Mouse (Mus musculus): ENCODE results near the gene Olfr11. TPM values are rescaled to one million over a fixed set of nuclear protein-coding genes. Genes with fewer than 3 reads are reported as not detected.

Olfr11 gene
- not detected in 2 replicates for polyA plus RNA-seq (2014; fragmentation: Nextera tagmentation; extraction: Ambion mirVana)

DNA sequence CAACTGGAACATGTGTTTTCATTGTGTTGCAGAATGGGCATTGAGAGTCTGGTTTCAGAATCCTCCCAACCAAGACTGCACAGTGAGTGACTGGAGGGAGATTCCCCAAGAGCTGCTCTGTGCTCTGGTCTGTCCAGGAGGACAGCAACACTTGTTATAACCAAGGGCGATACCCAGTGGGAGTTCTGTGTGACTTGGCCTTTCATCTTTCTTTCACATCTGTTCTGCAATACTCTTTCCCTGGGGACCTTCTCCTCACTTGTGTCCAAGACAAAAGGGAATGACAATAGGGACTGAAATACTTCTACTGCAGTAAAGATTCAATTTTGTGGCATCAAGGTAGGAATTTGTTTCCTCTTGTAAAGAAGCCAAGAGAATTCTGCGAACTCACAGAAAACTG lies at the start of gene Olfr11:
Gene Olfr11, minus strand, starts transcription at position 101 of the 400 bp plus-strand sequence.
- ATAC-seq (ENCODE audit: insufficient read depth), result no peak
- H3K9me3 ChIP-seq (ENCODE audit: low read depth, low read length), result no peaks in the 10 kb centered on the region
- DNase-seq, result no peak
- no peak for TF ChIP-seq CTCF (IDR thresholded peaks at IDR 0.05; ENCODE audit: low read depth)
- H3K9ac ChIP-seq, result no peak within 1 kb of the TSS
- WGBS, result 86% methylated on average over 2 of the region's 2 CpGs
- no peaks in the 10 kb centered on the region for H3K36me3 ChIP-seq (ENCODE audit: insufficient read depth)
- H3K4me1 ChIP-seq (ENCODE audit: insufficient read depth), result no peaks in the 10 kb centered on the region
- H3K4me2 ChIP-seq, result no peak within 1 kb of the TSS
- H3K27me3 ChIP-seq (ENCODE audit: insufficient read depth, low read length), result no peaks in the 10 kb centered on the region
- no peak within 1 kb of the TSS for H3K27ac ChIP-seq (ENCODE audit: low read depth)
- H3K4me3 ChIP-seq (ENCODE audit: low read depth, low read length), result no peak within 1 kb of the TSS

DNA sequence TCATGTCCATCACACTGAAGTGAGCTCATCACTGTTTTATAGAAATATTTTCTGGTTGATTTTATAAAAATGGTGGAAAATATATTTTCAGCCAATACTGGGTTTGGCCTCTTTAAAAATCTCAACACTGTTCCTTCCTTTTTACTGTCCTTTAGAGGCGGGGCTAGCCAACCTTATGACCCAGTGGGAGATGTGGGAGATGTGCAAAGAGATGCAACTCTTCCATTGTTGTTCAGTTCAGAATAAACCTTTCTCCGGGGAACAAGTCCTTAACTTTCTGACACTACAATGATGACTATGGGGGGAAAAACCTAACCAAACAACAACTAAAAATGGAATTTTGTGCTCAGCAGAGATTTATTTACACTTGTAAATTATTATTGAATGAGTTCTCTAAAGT lies 35.0 kb upstream of the Olfr11 start, which contains the start of gene Olfr1360:
Gene Olfr1360, minus strand, starts transcription at position 101 of the 400 bp plus-strand sequence.
- no peak for TF ChIP-seq CTCF (IDR thresholded peaks at IDR 0.05; ENCODE audit: low read depth)
- no peak within 1 kb of the TSS for H3K4me2 ChIP-seq
- no peaks in the 10 kb centered on the region for H3K4me1 ChIP-seq (ENCODE audit: insufficient read depth)

DNA sequence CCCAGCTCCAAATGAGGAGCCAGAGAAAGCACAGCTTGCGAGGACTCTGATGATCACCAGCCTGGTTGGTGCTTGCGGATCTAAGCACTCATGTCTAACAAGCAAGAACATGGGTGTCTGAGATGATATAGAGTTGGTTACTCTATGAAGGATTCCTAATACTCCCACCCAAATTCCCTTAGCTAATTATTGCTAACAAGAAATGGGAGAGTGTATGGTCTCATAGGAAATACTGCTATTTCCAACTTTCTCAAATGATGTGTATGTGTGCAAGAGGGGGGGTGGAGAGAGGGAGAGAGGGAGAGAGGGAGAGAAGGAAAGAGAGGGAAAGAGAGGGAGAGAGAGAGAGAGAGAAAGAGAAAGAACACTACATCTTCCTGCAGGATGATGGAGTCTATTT lies 21.0 kb upstream of the Olfr11 start, which contains the start of gene Olfr1361:
Gene Olfr1361, minus strand, starts transcription at position 101 of the 400 bp plus-strand sequence.
- no peak within 1 kb of the TSS for H3K4me2 ChIP-seq
- H3K27ac ChIP-seq (ENCODE audit: low read depth), result no peak within 1 kb of the TSS
- no peak for TF ChIP-seq CTCF (IDR thresholded peaks at IDR 0.05; ENCODE audit: low read depth)
- no peaks in the 10 kb centered on the region for H3K36me3 ChIP-seq (ENCODE audit: insufficient read depth)
- no peaks in the 10 kb centered on the region for H3K9me3 ChIP-seq (ENCODE audit: low read depth, low read length)
- 47% methylated on average over 2 of the region's 2 CpGs for WGBS
- H3K4me3 ChIP-seq (ENCODE audit: low read depth, low read length), result no peak within 1 kb of the TSS
- no peaks in the 10 kb centered on the region for H3K27me3 ChIP-seq (ENCODE audit: insufficient read depth, low read length)
- ATAC-seq (ENCODE audit: insufficient read depth) (no peak), DNase-seq (no peak)
- H3K9ac ChIP-seq, result no peak within 1 kb of the TSS
- H3K4me1 ChIP-seq (ENCODE audit: insufficient read depth), result no peaks in the 10 kb centered on the region

More for the DNA sequence above, 35.0 kb upstream of the Olfr11 start, which contains the start of gene Olfr1360:
- H3K27me3 ChIP-seq (ENCODE audit: insufficient read depth, low read length), result no peaks in the 10 kb centered on the region
- no peak within 1 kb of the TSS for H3K9ac ChIP-seq
- H3K36me3 ChIP-seq (ENCODE audit: insufficient read depth), result no peaks in the 10 kb centered on the region
- no peaks in the 10 kb centered on the region for H3K9me3 ChIP-seq (ENCODE audit: low read depth, low read length)
- WGBS, result 68% methylated on average over 2 of the region's 2 CpGs
- no peak within 1 kb of the TSS for H3K4me3 ChIP-seq (ENCODE audit: low read depth, low read length)
- no peak within 1 kb of the TSS for H3K27ac ChIP-seq (ENCODE audit: low read depth)
- no peak for DNase-seq
- ATAC-seq (ENCODE audit: insufficient read depth), result no peak

DNA sequence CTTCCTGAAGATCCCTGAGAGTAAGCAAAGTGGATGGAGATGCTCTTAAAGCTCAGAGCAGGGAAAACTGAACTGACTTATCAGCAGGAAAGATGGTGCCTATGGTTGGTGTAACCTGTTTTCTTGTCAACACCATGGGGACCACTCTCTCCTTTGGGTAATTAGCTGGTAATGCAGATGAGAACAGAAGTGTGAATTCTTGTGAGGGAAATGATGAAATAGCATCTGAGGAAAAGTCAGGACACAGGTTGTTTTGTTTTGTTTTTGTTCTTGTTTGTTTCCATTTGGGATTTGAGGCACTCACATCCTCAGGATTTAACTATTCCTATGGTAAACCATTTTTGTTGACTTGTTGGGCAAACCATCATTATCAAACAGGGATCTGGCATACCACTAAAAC lies 28.4 kb downstream of the Olfr11 start, which contains the start of gene Olfr1362:
Gene Olfr1362, minus strand, starts transcription at position 101 of the 400 bp plus-strand sequence.
- ATAC-seq (ENCODE audit: insufficient read depth), result no peak
- Histone ChIP-seq H3K4me1 (ENCODE audit: insufficient read depth) (no peaks in the 10 kb centered on the region), H3K27me3 (ENCODE audit: insufficient read depth, low read length) (no peaks in the 10 kb centered on the region), H3K36me3 (ENCODE audit: insufficient read depth) (no peaks in the 10 kb centered on the region), H3K9ac (no peak within 1 kb of the TSS), H3K27ac (ENCODE audit: low read depth) (no peak within 1 kb of the TSS), H3K9me3 (ENCODE audit: low read depth, low read length) (no peaks in the 10 kb centered on the region), H3K4me3 (ENCODE audit: low read depth, low read length) (no peak within 1 kb of the TSS), H3K4me2 (no peak within 1 kb of the TSS)
- TF ChIP-seq CTCF (IDR thresholded peaks at IDR 0.05; ENCODE audit: low read depth), result no peak
- no peak for DNase-seq

DNA sequence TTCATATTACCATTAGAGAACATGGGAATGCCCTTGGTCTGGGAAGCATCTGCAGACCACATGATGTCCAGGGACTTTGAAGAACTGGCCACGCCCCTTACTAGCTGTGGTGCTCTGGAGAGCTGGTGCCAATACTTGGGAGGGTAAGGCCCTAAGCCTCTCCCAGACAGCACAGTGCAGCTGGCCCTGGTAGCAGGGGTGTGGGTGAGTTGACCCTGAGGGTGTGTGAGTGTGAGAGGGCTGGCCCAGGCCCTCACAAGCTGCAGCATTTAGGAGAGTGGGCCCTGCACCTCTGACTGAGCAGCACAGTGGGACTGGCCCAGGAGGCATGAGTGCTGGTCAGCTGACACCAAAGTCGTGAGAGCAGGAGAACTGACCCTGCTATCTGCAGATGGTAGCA lies 50.7 kb downstream of the Olfr11 start:
- Histone ChIP-seq H3K27me3 (ENCODE audit: insufficient read depth, low read length) (no peaks in the 10 kb centered on the region), H3K36me3 (ENCODE audit: insufficient read depth) (no peaks in the 10 kb centered on the region), H3K4me3 (ENCODE audit: low read depth, low read length) (no peak overlapping the region), H3K9me3 (ENCODE audit: low read depth, low read length) (peaks cover 3% of the 10 kb centered on the region; the same call in 1 of the 2 replicates), H3K9ac (no peak overlapping the region), H3K4me1 (ENCODE audit: insufficient read depth) (no peaks in the 10 kb centered on the region), H3K27ac (ENCODE audit: low read depth) (no peak overlapping the region), H3K4me2 (no peak overlapping the region)
- DNase-seq (no peak), ATAC-seq (ENCODE audit: insufficient read depth) (no peak)
- no peak for TF ChIP-seq CTCF (IDR thresholded peaks at IDR 0.05; ENCODE audit: low read depth)
- 57% methylated on average over 2 of the region's 2 CpGs for WGBS

Other genes with a start within 250 kb of the Olfr11 start
- 73.2 and 78.0 TPM in 2 replicates for gene Zkscan3, start 239.8 kb downstream of the Olfr11 start, polyA plus RNA-seq (2014; fragmentation: Nextera tagmentation; extraction: Ambion mirVana)
- gene Pgbd1, start 201.5 kb downstream of the Olfr11 start, polyA plus RNA-seq (2014; fragmentation: Nextera tagmentation; extraction: Ambion mirVana), result 2.3 and 2.6 TPM in 2 replicates
- 26.6 and 27.6 TPM in 2 replicates for gene Zscan26, start 188.8 kb downstream of the Olfr11 start, polyA plus RNA-seq (2014; fragmentation: Nextera tagmentation; extraction: Ambion mirVana)
- gene Nkapl, start 174.0 kb downstream of the Olfr11 start, polyA plus RNA-seq (2014; fragmentation: Nextera tagmentation; extraction: Ambion mirVana), result 3.1 and 3.4 TPM in 2 replicates
- 3.4 and 3.5 TPM in 2 replicates for gene Zkscan4, start 163.6 kb downstream of the Olfr11 start, polyA plus RNA-seq (2014; fragmentation: Nextera tagmentation; extraction: Ambion mirVana)
- gene Gm10065, start 163.1 kb downstream of the Olfr11 start, polyA plus RNA-seq (2014; fragmentation: Nextera tagmentation; extraction: Ambion mirVana), result not detected in 2 replicates
- gene AK157302, start 147.3 kb downstream of the Olfr11 start, polyA plus RNA-seq (2014; fragmentation: Nextera tagmentation; extraction: Ambion mirVana), result 0.74 and 0.96 TPM in 2 replicates
- 6.6 and 7.6 TPM in 2 replicates for gene Gm11273, start 141.1 kb downstream of the Olfr11 start, polyA plus RNA-seq (2014; fragmentation: Nextera tagmentation; extraction: Ambion mirVana)
- 10.1 and 10.5 TPM in 2 replicates for gene Zkscan8, start 111.4 kb downstream of the Olfr11 start, polyA plus RNA-seq (2014; fragmentation: Nextera tagmentation; extraction: Ambion mirVana)
- 0.14 and 0.41 TPM in 2 replicates for gene Olfr1366, start 99.7 kb downstream of the Olfr11 start, polyA plus RNA-seq (2014; fragmentation: Nextera tagmentation; extraction: Ambion mirVana)
- gene Olfr1535, start 82.6 kb downstream of the Olfr11 start, polyA plus RNA-seq (2014; fragmentation: Nextera tagmentation; extraction: Ambion mirVana), result 0.09 TPM in 1 of 2 replicates, not detected in the other
- not detected in 2 replicates for gene Olfr1364, start 60.8 kb downstream of the Olfr11 start, polyA plus RNA-seq (2014; fragmentation: Nextera tagmentation; extraction: Ambion mirVana)
- not detected in 2 replicates for gene Olfr1362, start 28.5 kb downstream of the Olfr11 start, polyA plus RNA-seq (2014; fragmentation: Nextera tagmentation; extraction: Ambion mirVana)
- gene Olfr1361, start 20.9 kb upstream of the Olfr11 start, polyA plus RNA-seq (2014; fragmentation: Nextera tagmentation; extraction: Ambion mirVana), result not detected in 2 replicates
- not detected in 2 replicates for gene Olfr1360, start 34.9 kb upstream of the Olfr11 start, polyA plus RNA-seq (2014; fragmentation: Nextera tagmentation; extraction: Ambion mirVana)
- not detected in 2 replicates for gene Olfr1359, start 55.6 kb upstream of the Olfr11 start, polyA plus RNA-seq (2014; fragmentation: Nextera tagmentation; extraction: Ambion mirVana)
- gene Hist1h2bl, start 73.6 kb upstream of the Olfr11 start, polyA plus RNA-seq (2014; fragmentation: Nextera tagmentation; extraction: Ambion mirVana), result 3.8 and 6.9 TPM in 2 replicates
- gene Hist1h2ai, start 73.9 kb upstream of the Olfr11 start, polyA plus RNA-seq (2014; fragmentation: Nextera tagmentation; extraction: Ambion mirVana), result 40.4 and 42.9 TPM in 2 replicates
- 13.9 and 23.8 TPM in 2 replicates for gene Hist1h3h, start 75.1 kb upstream of the Olfr11 start, polyA plus RNA-seq (2014; fragmentation: Nextera tagmentation; extraction: Ambion mirVana)
- gene Hist1h2bm, start 79.5 kb upstream of the Olfr11 start, polyA plus RNA-seq (2014; fragmentation: Nextera tagmentation; extraction: Ambion mirVana), result 4.9 and 8.0 TPM in 2 replicates
- 0.96 and 2.2 TPM in 2 replicates for gene Hist1h4j, start 92.5 kb upstream of the Olfr11 start, polyA plus RNA-seq (2014; fragmentation: Nextera tagmentation; extraction: Ambion mirVana)
- gene Hist1h4k, start 108.0 kb upstream of the Olfr11 start, polyA plus RNA-seq (2014; fragmentation: Nextera tagmentation; extraction: Ambion mirVana), result 6.4 and 8.8 TPM in 2 replicates
- gene Hist1h2ak, start 111.3 kb upstream of the Olfr11 start, polyA plus RNA-seq (2014; fragmentation: Nextera tagmentation; extraction: Ambion mirVana), result 16.8 and 20.4 TPM in 2 replicates
- 2.0 and 3.1 TPM in 2 replicates for gene Hist1h2bn, start 111.6 kb upstream of the Olfr11 start, polyA plus RNA-seq (2014; fragmentation: Nextera tagmentation; extraction: Ambion mirVana)
- 18.5 and 19.7 TPM in 2 replicates for gene Hist1h1b, start 138.1 kb upstream of the Olfr11 start, polyA plus RNA-seq (2014; fragmentation: Nextera tagmentation; extraction: Ambion mirVana)
- gene Hist1h3i, start 140.9 kb upstream of the Olfr11 start, polyA plus RNA-seq (2014; fragmentation: Nextera tagmentation; extraction: Ambion mirVana), result 237 and 252 TPM in 2 replicates
- gene Hist1h2an, start 144.7 kb upstream of the Olfr11 start, polyA plus RNA-seq (2014; fragmentation: Nextera tagmentation; extraction: Ambion mirVana), result 7.2 and 8.9 TPM in 2 replicates
- gene Hist1h2bp, start 144.9 kb upstream of the Olfr11 start, polyA plus RNA-seq (2014; fragmentation: Nextera tagmentation; extraction: Ambion mirVana), result 2.0 and 3.4 TPM in 2 replicates
- gene Hist1h2bq, start 167.7 kb upstream of the Olfr11 start, polyA plus RNA-seq (2014; fragmentation: Nextera tagmentation; extraction: Ambion mirVana), result 24.4 and 25.8 TPM in 2 replicates
- 1.9 TPM in 1 of 2 replicates, not detected in the other for gene Hist1h2ao, start 167.9 kb upstream of the Olfr11 start, polyA plus RNA-seq (2014; fragmentation: Nextera tagmentation; extraction: Ambion mirVana)
- not detected in 2 replicates for gene Hist1h4m, start 169.2 kb upstream of the Olfr11 start, polyA plus RNA-seq (2014; fragmentation: Nextera tagmentation; extraction: Ambion mirVana)
- gene Hist1h4n, start 189.7 kb upstream of the Olfr11 start, polyA plus RNA-seq (2014; fragmentation: Nextera tagmentation; extraction: Ambion mirVana), result 31.8 and 32.5 TPM in 2 replicates
- gene Hist1h2ap, start 191.0 kb upstream of the Olfr11 start, polyA plus RNA-seq (2014; fragmentation: Nextera tagmentation; extraction: Ambion mirVana), result 5,437 and 5,439 TPM in 2 replicates
- gene Hist1h2br, start 191.2 kb upstream of the Olfr11 start, polyA plus RNA-seq (2014; fragmentation: Nextera tagmentation; extraction: Ambion mirVana), result 26.4 and 28.5 TPM in 2 replicates